Mouse (Mus musculus) forebrain, embryonic 16.5 days (tissue): ENCODE measurements around the gene Mok. TPM values are rescaled to one million over a fixed set of nuclear protein-coding genes. Genes with fewer than 3 reads are reported as not detected.

Experiments used
- ATAC-seq: fragments of 200-750 bp; cut with Nextera tagmentation; 2 replicates; pipeline ENCODE4 v1.8.0; 2017; ENCODE audit warnings: mild to moderate bottlenecking, moderate library complexity
- H3K27ac ChIP-seq: fragments of 300-500 bp; sonication (generic); 2 replicates; pipeline ENCODE4 v1.5.1; 2014; ENCODE audit warnings: low read length, control low read depth
- H3K27me3 ChIP-seq: fragments of 300-500 bp; sonication (generic); replicated peaks from 2 replicates; pipeline ENCODE4 v1.6.1; 2014; ENCODE audit warnings: low read length; ENCODE audit not compliant: control insufficient read depth, insufficient read depth
- H3K36me3 ChIP-seq: fragments of 300-500 bp; sonication (generic); 2 replicates; pipeline ENCODE4 v1.6.1; 2014; ENCODE audit not compliant: control insufficient read depth, insufficient read depth
- H3K4me1 ChIP-seq: fragments of 300-500 bp; sonication (generic); replicated peaks from 2 replicates; pipeline ENCODE4 v1.6.1; 2014; ENCODE audit warnings: low read length; ENCODE audit not compliant: control insufficient read depth, insufficient read depth
- H3K4me2 ChIP-seq: fragments of 300-500 bp; sonication (generic); 2 replicates; pipeline ENCODE4 v1.6.1; 2014; ENCODE audit warnings: mild to moderate bottlenecking, low read length, control low read depth
- H3K4me3 ChIP-seq: fragments of 300-500 bp; sonication (generic); replicated peaks from 2 replicates; pipeline ENCODE4 v1.5.1; 2014; ENCODE audit warnings: mild to moderate bottlenecking, low read length, control low read depth
- H3K9ac ChIP-seq: fragments of 300-500 bp; sonication (generic); replicated peaks from 2 replicates; pipeline ENCODE4 v1.6.1; 2014; ENCODE audit warnings: low read depth, low read length, control low read depth
- H3K9me3 ChIP-seq: fragments of 300-500 bp; sonication (generic); 2 replicates; pipeline ENCODE4 v1.6.1; 2016; ENCODE audit warnings: low read length; ENCODE audit not compliant: control insufficient read depth
- WGBS: fragments of 180-500 bp; shearing (Covaris S2); extraction: QIAGEN DNeasy Blood & Tissue Kit; methylation state at CpG from one replicate; pipeline ENCODE4 v1.1.7; 2014; 5-methylcytosine and 5-hydroxymethylcytosine counted together
- polyA plus RNA-seq: library from polyadenylated mRNA; unstranded; fragments of >200 nt; fragmentation: Nextera tagmentation; extraction: Ambion mirVana; gene quantifications from 2 replicates; pipeline ENCODE4 v1.2.1, GENCODE M21; 2015

The Mok gene
- polyA plus RNA-seq, 1 experiment from 2014 or later: 13.4 TPM

- no peak overlapping the region for H3K4me3 ChIP-seq
- H3K27ac ChIP-seq: no peak overlapping the region
- H3K27me3 ChIP-seq: no peaks in the 10 kb centered on the region
- peaks cover 9% of the 10 kb centered on the region for H3K4me1 ChIP-seq
- no peaks in the 10 kb centered on the region for H3K36me3 ChIP-seq
- no peak for ATAC-seq
- H3K9me3 ChIP-seq: no peaks in the 10 kb centered on the region
- no peak overlapping the region for H3K9ac ChIP-seq
- WGBS: 89% methylated on average over 5 of the region's 5 CpGs
- no peak overlapping the region for H3K4me2 ChIP-seq
These were observed 38.0 kb downstream of the Mok start for GRCm38 (mm10) chr12:110802674-110803297.

GRCm38 (mm10) chr12:110801876-110802464, 38.8 kb downstream of the Mok start:
- Histone ChIP-seq H3K9ac (no peak overlapping the region), H3K4me2 (no peak overlapping the region), H3K27ac (no peak overlapping the region), H3K36me3 (no peaks in the 10 kb centered on the region), H3K9me3 (no peaks in the 10 kb centered on the region), H3K4me3 (no peak overlapping the region), H3K27me3 (no peaks in the 10 kb centered on the region), H3K4me1 (peaks cover 9% of the 10 kb centered on the region)
- whole genome bisulfite sequencing: 89% methylated on average over 10 of the region's 10 CpGs
- ATAC-seq: no peak

GRCm38 (mm10) chr12:110799226-110799625, 41.5 kb downstream of the Mok start:
- Histone ChIP-seq H3K9me3 (no peaks in the 10 kb centered on the region), H3K4me3 (no peak overlapping the region), H3K4me2 (no peak overlapping the region), H3K36me3 (no peaks in the 10 kb centered on the region), H3K27ac (no peak overlapping the region), H3K4me1 (peaks cover 4% of the 10 kb centered on the region), H3K9ac (no peak overlapping the region), H3K27me3 (no peaks in the 10 kb centered on the region)
- 93% methylated on average over 4 of the region's 4 CpGs for WGBS
- no peak for ATAC-seq

GRCm38 (mm10) chr12:110797842-110798431, 42.8 kb downstream of the Mok start:
- Histone ChIP-seq H3K27me3 (no peaks in the 10 kb centered on the region), H3K27ac (no peak overlapping the region), H3K9ac (no peak overlapping the region), H3K9me3 (no peaks in the 10 kb centered on the region), H3K36me3 (no peaks in the 10 kb centered on the region), H3K4me3 (no peak overlapping the region), H3K4me1 (no peaks in the 10 kb centered on the region; the same call in 1 of the 2 replicates), H3K4me2 (no peak overlapping the region)
- WGBS: 94% methylated on average over 10 of the region's 10 CpGs
- ATAC-seq: no peak

- H3K9ac ChIP-seq: no peak overlapping the region
- no peak for ATAC-seq
- 87% methylated on average over 6 of the region's 6 CpGs for WGBS
- no peak overlapping the region for H3K27ac ChIP-seq
- no peaks in the 10 kb centered on the region for H3K36me3 ChIP-seq
- H3K9me3 ChIP-seq: no peaks in the 10 kb centered on the region
- H3K4me3 ChIP-seq: no peak overlapping the region
- no peak overlapping the region for H3K4me2 ChIP-seq
- no peaks in the 10 kb centered on the region for H3K27me3 ChIP-seq
- no peaks in the 10 kb centered on the region; the same call in 1 of the 2 replicates for H3K4me1 ChIP-seq
These were observed 43.5 kb downstream of the Mok start for GRCm38 (mm10) chr12:110797202-110797601.

- H3K4me3 ChIP-seq: no peak overlapping the region
- no peak overlapping the region for H3K9ac ChIP-seq
- H3K9me3 ChIP-seq: no peaks in the 10 kb centered on the region
- H3K4me1 ChIP-seq: no peaks in the 10 kb centered on the region; the same call in 1 of the 2 replicates
- H3K27ac ChIP-seq: no peak overlapping the region
- WGBS: 86% methylated on average over 6 of the region's 6 CpGs
- no peaks in the 10 kb centered on the region for H3K36me3 ChIP-seq
- no peaks in the 10 kb centered on the region for H3K27me3 ChIP-seq
- no peak for ATAC-seq
- H3K4me2 ChIP-seq: no peak overlapping the region
These were observed 44.0 kb downstream of the Mok start for GRCm38 (mm10) chr12:110796748-110797147.

- 83% methylated on average over 6 of the region's 6 CpGs for WGBS
- Histone ChIP-seq H3K4me1 (no peaks in the 10 kb centered on the region; the same call in 1 of the 2 replicates), H3K4me3 (no peak overlapping the region), H3K4me2 (no peak overlapping the region), H3K9ac (no peak overlapping the region), H3K9me3 (no peaks in the 10 kb centered on the region), H3K36me3 (no peaks in the 10 kb centered on the region), H3K27me3 (no peaks in the 10 kb centered on the region), H3K27ac (no peak overlapping the region)
- no peak for ATAC-seq
These were observed 45.7 kb downstream of the Mok start for GRCm38 (mm10) chr12:110795035-110795434.

GRCm38 (mm10) chr12:110791026-110791425, 49.7 kb downstream of the Mok start:
- no peak for ATAC-seq
- Histone ChIP-seq H3K4me1 (no peaks in the 10 kb centered on the region), H3K27me3 (no peaks in the 10 kb centered on the region), H3K4me3 (no peak overlapping the region), H3K9ac (no peak overlapping the region), H3K36me3 (no peaks in the 10 kb centered on the region), H3K4me2 (no peak overlapping the region), H3K9me3 (no peaks in the 10 kb centered on the region), H3K27ac (no peak overlapping the region)
- WGBS: 95% methylated on average over 8 of the region's 8 CpGs

GRCm38 (mm10) chr12:110790580-110790979, 50.2 kb downstream of the Mok start:
- WGBS: 89% methylated on average over 4 of the region's 4 CpGs
- no peak overlapping the region for H3K27ac ChIP-seq
- H3K4me3 ChIP-seq: no peak overlapping the region
- no peak overlapping the region for H3K4me2 ChIP-seq
- no peaks in the 10 kb centered on the region for H3K4me1 ChIP-seq
- no peaks in the 10 kb centered on the region for H3K36me3 ChIP-seq
- H3K9me3 ChIP-seq: no peaks in the 10 kb centered on the region
- H3K27me3 ChIP-seq: no peaks in the 10 kb centered on the region
- no peak overlapping the region for H3K9ac ChIP-seq
- no peak for ATAC-seq
